Mouse (Mus musculus): ENCODE data around the gene Pald1. TPM values are rescaled to one million over a fixed set of nuclear protein-coding genes. Genes with fewer than 3 reads are reported as not detected.

The Pald1 gene
- total and polyA plus RNA-seq, 3 experiments = 2.9 to 6.4 TPM; not detected in 1

DNA sequence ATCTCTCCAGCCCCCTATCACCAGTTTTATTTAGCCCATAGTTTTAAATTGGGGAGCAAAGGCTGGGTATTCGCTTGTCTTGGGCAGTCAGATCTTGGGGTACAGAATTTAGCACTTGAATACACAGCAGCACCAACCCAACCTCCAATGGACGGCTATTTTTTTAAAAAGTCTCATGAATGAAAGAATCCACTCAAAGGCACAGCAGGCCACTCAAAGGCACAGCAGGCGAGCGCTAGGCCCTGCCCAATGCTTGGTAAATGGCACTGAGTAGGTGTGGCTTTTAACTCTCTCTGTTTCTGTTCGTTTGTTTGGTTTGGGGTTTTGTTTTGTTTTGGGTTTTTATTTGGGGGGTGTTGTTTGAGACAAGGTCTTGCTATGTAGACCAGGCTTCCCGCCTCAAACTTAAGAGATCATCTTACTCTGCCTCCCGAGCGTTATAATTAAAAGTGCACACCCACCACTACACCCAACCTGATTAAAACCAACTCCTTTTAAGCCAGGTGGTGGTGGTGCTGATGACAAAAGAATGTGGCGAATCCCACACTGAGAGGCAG, 67.9 kb downstream of the Pald1 start:
- Histone ChIP-seq H3K9ac (ENCODE audit: control insufficient read depth, low read depth, low read length, poor library complexity, severe bottlenecking) (no peak overlapping the region), H3K27me3 (ENCODE audit: control insufficient read depth in 1 of 2, insufficient read depth in 2 of 2, low read length in 2 of 2) (no peaks in the 10 kb centered on the region), H3K9me3 (replicated peaks; ENCODE audit: insufficient read depth, low read length) (no peaks in the 10 kb centered on the region), H3K79me2 (ENCODE audit: control insufficient read depth, insufficient read depth, low read length, poor library complexity) (no peaks in the 10 kb centered on the region), H3K27ac (ENCODE audit: control insufficient read depth, low read depth, low read length) (no peak overlapping the region), H3K4me1 (ENCODE audit: control insufficient read depth in 1 of 2, insufficient read depth in 2 of 2, low read length in 2 of 2) (no peaks in the 10 kb centered on the region), H3K36me3 (ENCODE audit: control insufficient read depth in 1 of 2, insufficient read depth in 2 of 2, low read length in 2 of 2) (no peaks in the 10 kb centered on the region), H3K4me3 (ENCODE audit: control insufficient read depth in 1 of 2, insufficient read depth in 1 of 2, low read depth in 2 of 2, low read length in 2 of 2) (no peak overlapping the region)
- DNase-seq (ENCODE audit: low read depth, low spot score) = no peak
- no peak for TF ChIP-seq MEF2A (IDR thresholded peaks at IDR 0.05; ENCODE audit: extremely low read depth, insufficient replicate concordance, low read depth, low read length, poor library complexity, severe bottlenecking)
- no peak for TF ChIP-seq POLR2AphosphoS5 (IDR thresholded peaks at IDR 0.05; ENCODE audit: borderline replicate concordance, low read depth, low read length)
- no peak for TF ChIP-seq UBTF (IDR thresholded peaks at IDR 0.05; ENCODE audit: borderline replicate concordance, insufficient read depth, low read depth, low read length)
- TF ChIP-seq CHD1 (IDR thresholded peaks at IDR 0.05; ENCODE audit: low read depth, low read length) = no peak
- no peak for TF ChIP-seq MAX (IDR thresholded peaks at IDR 0.05; ENCODE audit: low read length)
- TF ChIP-seq ZNF384 (IDR thresholded peaks at IDR 0.05; ENCODE audit: low read depth, low read length) = no peak
- TF ChIP-seq JUND (IDR thresholded peaks at IDR 0.05; ENCODE audit: low read depth, low read length) = no peak
- TF ChIP-seq ZC3H11A (IDR thresholded peaks at IDR 0.05; ENCODE audit: low read depth, low read length) = no peak
- no peak for TF ChIP-seq E2F4 (IDR thresholded peaks at IDR 0.05; ENCODE audit: borderline replicate concordance, low read depth, low read length)
- TF ChIP-seq BHLHE40 (IDR thresholded peaks at IDR 0.05; ENCODE audit: borderline replicate concordance, low read depth, low read length) = no peak
- no peak for TF ChIP-seq USF2 (IDR thresholded peaks at IDR 0.05; ENCODE audit: borderline replicate concordance in 1 of 2, insufficient read depth in 1 of 2, low read depth in 1 of 2, low read length in 2 of 2)
- no peak for TF ChIP-seq POLR2AphosphoS2 (IDR thresholded peaks at IDR 0.05; ENCODE audit: low read length)
- no peak for TF ChIP-seq NELFE (IDR thresholded peaks at IDR 0.05; ENCODE audit: low read depth, low read length)
- TF ChIP-seq SIN3A (IDR thresholded peaks at IDR 0.05; ENCODE audit: low read length) = no peak
- no peak for TF ChIP-seq TAL1 (IDR thresholded peaks at IDR 0.05; ENCODE audit: low read length)
- TF ChIP-seq USF1 (IDR thresholded peaks at IDR 0.05; ENCODE audit: low read depth, low read length) = no peak
- no peak for TF ChIP-seq TBP (IDR thresholded peaks at IDR 0.05; ENCODE audit: low read depth, low read length)
- no peak for TF ChIP-seq KAT2A (conservative IDR thresholded peaks at IDR 0.05; ENCODE audit: low read depth, low read length)
- no peak for TF ChIP-seq ETS1 (IDR thresholded peaks at IDR 0.05; ENCODE audit: low read depth, low read length)
- TF ChIP-seq SMC3 (IDR thresholded peaks at IDR 0.05; ENCODE audit: low read depth, low read length) = no peak

DNA sequence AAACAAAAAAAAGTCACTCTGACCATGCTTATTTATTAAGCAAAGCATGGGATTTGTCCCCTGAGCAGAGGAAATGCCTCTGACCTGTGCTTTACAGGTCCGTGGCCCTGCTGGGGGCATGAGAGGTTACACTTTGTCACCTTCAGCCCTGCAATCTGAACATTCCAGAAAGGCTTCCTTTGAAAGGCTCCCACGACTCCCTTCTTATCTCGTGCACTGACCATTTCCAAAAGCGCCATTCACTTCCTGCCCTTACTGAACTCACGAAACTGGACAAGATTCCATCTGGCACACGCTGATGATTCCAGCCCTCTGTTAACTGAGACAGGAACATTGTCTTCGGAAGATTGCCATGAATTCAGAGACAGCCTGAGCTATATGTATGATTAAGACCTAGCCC, 69.6 kb downstream of the Pald1 start:
- no peaks in the 10 kb centered on the region for H3K9me3 ChIP-seq (replicated peaks; ENCODE audit: insufficient read depth, low read length)
- no peaks in the 10 kb centered on the region for H3K27me3 ChIP-seq (ENCODE audit: control insufficient read depth in 1 of 2, insufficient read depth in 2 of 2, low read length in 2 of 2)
- no peak overlapping the region for H3K9ac ChIP-seq (ENCODE audit: control insufficient read depth, low read depth, low read length, poor library complexity, severe bottlenecking)
- no peak for DNase-seq (ENCODE audit: low read depth, low spot score)
- no peak for TF ChIP-seq CTCF (IDR thresholded peaks at IDR 0.05 in 2 of 3, conservative IDR thresholded peaks at IDR 0.05 in 1 of 3; ENCODE audit: control insufficient read depth in 1 of 3, insufficient read depth in 1 of 3, low read depth in 2 of 3, low read length in 3 of 3, poor library complexity in 1 of 3, severe bottlenecking in 1 of 3)
- no peak for TF ChIP-seq KAT2A (conservative IDR thresholded peaks at IDR 0.05; ENCODE audit: low read depth, low read length)
- TF ChIP-seq GABPA (IDR thresholded peaks at IDR 0.05; ENCODE audit: low read depth, low read length) = no peak
- no peak for TF ChIP-seq TCF12 (IDR thresholded peaks at IDR 0.05; ENCODE audit: low read depth, low read length)
- no peak for TF ChIP-seq NRF1 (IDR thresholded peaks at IDR 0.05; ENCODE audit: insufficient read depth, low read depth, low read length, poor library complexity, severe bottlenecking)
- TF ChIP-seq ZNF384 (IDR thresholded peaks at IDR 0.05; ENCODE audit: low read depth, low read length) = no peak
- no peak for TF ChIP-seq TAL1 (IDR thresholded peaks at IDR 0.05; ENCODE audit: low read length)
- no peak for TF ChIP-seq ZKSCAN1 (IDR thresholded peaks at IDR 0.05; ENCODE audit: low read depth, low read length)
- TF ChIP-seq POLR2AphosphoS2 (IDR thresholded peaks at IDR 0.05; ENCODE audit: low read length) = no peak
- no peak for TF ChIP-seq MYC (IDR thresholded peaks at IDR 0.05; ENCODE audit: low read depth, low read length)
- no peak for TF ChIP-seq ZMIZ1 (IDR thresholded peaks at IDR 0.05; ENCODE audit: low read depth, low read length)
- TF ChIP-seq BHLHE40 (IDR thresholded peaks at IDR 0.05; ENCODE audit: borderline replicate concordance, low read depth, low read length) = no peak
- no peak overlapping the region for H3K4me3 ChIP-seq (ENCODE audit: control insufficient read depth in 1 of 2, insufficient read depth in 1 of 2, low read depth in 2 of 2, low read length in 2 of 2)
- no peaks in the 10 kb centered on the region for H3K36me3 ChIP-seq (ENCODE audit: control insufficient read depth in 1 of 2, insufficient read depth in 2 of 2, low read length in 2 of 2)
- no peaks in the 10 kb centered on the region for H3K4me1 ChIP-seq (ENCODE audit: control insufficient read depth in 1 of 2, insufficient read depth in 2 of 2, low read length in 2 of 2)
- no peaks in the 10 kb centered on the region for H3K79me2 ChIP-seq (ENCODE audit: control insufficient read depth, insufficient read depth, low read length, poor library complexity)
- H3K27ac ChIP-seq (ENCODE audit: control insufficient read depth, low read depth, low read length) = no peak overlapping the region

Measured in MEL (cell line).